Comparison of ENCODE assay signal across 8 mouse cellular contexts in genomic region chr4:105109199-105109989, GRCm38 (mm10). TPM values are rescaled to one million over a fixed set of nuclear protein-coding genes. Genes with fewer than 3 reads are reported as not detected.
DNase-seq lines count a peak whose midpoint lies in the region; ATAC-seq and TF ChIP-seq lines count a peak whose summit lies in the region.

Gene Prkaa2 (minus strand): TSS chr4:105109890.

- peak within 1 kb of the TSS; percentile 80 for H3K9ac ChIP-seq in embryonic facial prominence, embryonic 13.5 days
- peak within 1 kb of the TSS; percentile 69 for H3K9ac ChIP-seq in kidney, embryonic 14.5 days (ENCODE audit: low read depth, low read length)
- H3K9ac ChIP-seq in limb, embryonic 14.5 days (ENCODE audit: low read depth, low read length, severe bottlenecking): peak within 1 kb of the TSS; percentile 74
- peak within 1 kb of the TSS; percentile 89 for H3K9ac ChIP-seq in midbrain, embryonic 14.5 days (replicated peaks; ENCODE audit: low read length)

- DNase-seq in adrenal gland, postnatal 4 days (ENCODE audit: low spot score in 2 of 2): peak; percentile 47 to 62
- DNase-seq in heart, embryonic 10.5 days (ENCODE audit: low spot score): peak; percentile 80
- peak; percentile 21 for DNase-seq in limb, embryonic 14.5 days (ENCODE audit: low spot score)
- DNase-seq in midbrain, embryonic 14.5 days: peak; percentile 88
- peak; percentile 35 to 64 for DNase-seq in spleen, adult 18-20 months

- no peaks in the 10 kb centered on the region for H3K9me3 ChIP-seq in embryonic facial prominence, embryonic 13.5 days
- H3K9me3 ChIP-seq in heart, embryonic 10.5 days: no peaks in the 10 kb centered on the region
- no peaks in the 10 kb centered on the region for H3K9me3 ChIP-seq in kidney, embryonic 14.5 days (ENCODE audit: control insufficient read depth, low read length)
- no peaks in the 10 kb centered on the region for H3K9me3 ChIP-seq in limb, embryonic 14.5 days (ENCODE audit: control insufficient read depth, low read length)
- no peaks in the 10 kb centered on the region for H3K9me3 ChIP-seq in midbrain, embryonic 14.5 days (ENCODE audit: control insufficient read depth, low read length)

- no peak for TF ChIP-seq POLR2A in limb, embryonic 14.5 days (IDR thresholded peaks at IDR 0.05; ENCODE audit: borderline replicate concordance, extremely low read depth, insufficient read depth, insufficient read length)

- H3K4me3 ChIP-seq in embryonic facial prominence, embryonic 13.5 days: peak within 1 kb of the TSS; percentile 65
- peak within 1 kb of the TSS; percentile 82 for H3K4me3 ChIP-seq in heart, embryonic 10.5 days
- peak within 1 kb of the TSS; percentile 76 for H3K4me3 ChIP-seq in kidney, embryonic 14.5 days (ENCODE audit: low read length)
- peak within 1 kb of the TSS; percentile 70 for H3K4me3 ChIP-seq in limb, embryonic 14.5 days (replicated peaks; ENCODE audit: low read length)
- peak within 1 kb of the TSS; percentile 70 for H3K4me3 ChIP-seq in midbrain, embryonic 14.5 days (replicated peaks; ENCODE audit: low read depth, low read length)

- H3K27ac ChIP-seq in embryonic facial prominence, embryonic 13.5 days: no peak within 1 kb of the TSS
- peak within 1 kb of the TSS; percentile 94 for H3K27ac ChIP-seq in heart, embryonic 10.5 days
- H3K27ac ChIP-seq in kidney, embryonic 14.5 days (ENCODE audit: low read depth, low read length): no peak within 1 kb of the TSS
- H3K27ac ChIP-seq in limb, embryonic 14.5 days (replicated peaks; ENCODE audit: low read depth, low read length): no peak within 1 kb of the TSS
- H3K27ac ChIP-seq in midbrain, embryonic 14.5 days (replicated peaks; ENCODE audit: low read depth, low read length): peak within 1 kb of the TSS; percentile 87

- H3K36me3 ChIP-seq in embryonic facial prominence, embryonic 13.5 days: no peaks in the 10 kb centered on the region
- H3K36me3 ChIP-seq in heart, embryonic 10.5 days: no peaks in the 10 kb centered on the region
- H3K36me3 ChIP-seq in kidney, embryonic 14.5 days (ENCODE audit: control insufficient read depth, insufficient read depth, low read length): no peaks in the 10 kb centered on the region
- H3K36me3 ChIP-seq in limb, embryonic 14.5 days (ENCODE audit: control insufficient read depth, insufficient read depth, low read length): no peaks in the 10 kb centered on the region
- H3K36me3 ChIP-seq in midbrain, embryonic 14.5 days (ENCODE audit: control insufficient read depth, insufficient read depth, low read length): no peaks in the 10 kb centered on the region

- ATAC-seq in embryonic facial prominence, embryonic 13.5 days (ENCODE audit: insufficient number of reproducible peaks, insufficient read depth, low FRiP score, low TSS enrichment, low read depth): peak; percentile 58
- ATAC-seq in kidney, embryonic 14.5 days (ENCODE audit: low FRiP score, low TSS enrichment): peak; percentile 91
- ATAC-seq in limb, embryonic 14.5 days (ENCODE audit: low FRiP score, low read depth): peak; percentile 83
- peak; percentile 91 for ATAC-seq in midbrain, embryonic 14.5 days (ENCODE audit: low FRiP score, low TSS enrichment)
- no peak for ATAC-seq in erythroid progenitor cell, adult 5-6 weeks (replicated peaks; ENCODE audit: low FRiP score, poor library complexity, severe bottlenecking)

- WGBS in embryonic facial prominence, embryonic 13.5 days: under 1% methylated on average over 80 of the region's 80 CpGs
- WGBS in heart, embryonic 10.5 days: under 1% methylated on average over 72 of the region's 80 CpGs
- under 1% methylated on average over 79 of the region's 80 CpGs for WGBS in kidney, embryonic 14.5 days
- 1% methylated on average over 64 of the region's 80 CpGs for WGBS in limb, embryonic 14.5 days
- WGBS in midbrain, embryonic 14.5 days: under 1% methylated on average over 80 of the region's 80 CpGs

- H3K4me1 ChIP-seq in embryonic facial prominence, embryonic 13.5 days: peaks cover 14% of the 10 kb centered on the region
- H3K4me1 ChIP-seq in heart, embryonic 10.5 days: peaks cover 13% of the 10 kb centered on the region
- H3K4me1 ChIP-seq in kidney, embryonic 14.5 days (ENCODE audit: control insufficient read depth, insufficient read depth, low read length): peaks cover 5% of the 10 kb centered on the region; the same call in 1 of the 2 replicates
- H3K4me1 ChIP-seq in limb, embryonic 14.5 days (ENCODE audit: control insufficient read depth, insufficient read depth, low read length): peaks cover 4% of the 10 kb centered on the region; the same call in 1 of the 2 replicates
- H3K4me1 ChIP-seq in midbrain, embryonic 14.5 days (ENCODE audit: control insufficient read depth, insufficient read depth, low read length): peaks cover 16% of the 10 kb centered on the region

- H3K4me2 ChIP-seq in embryonic facial prominence, embryonic 13.5 days: peak within 1 kb of the TSS; percentile 92
- peak within 1 kb of the TSS; percentile 97 for H3K4me2 ChIP-seq in kidney, embryonic 14.5 days (replicated peaks; ENCODE audit: low read depth, low read length)
- H3K4me2 ChIP-seq in limb, embryonic 14.5 days (replicated peaks; ENCODE audit: low read depth, low read length, severe bottlenecking): peak within 1 kb of the TSS; percentile 92
- peak within 1 kb of the TSS; percentile 57 for H3K4me2 ChIP-seq in midbrain, embryonic 14.5 days (ENCODE audit: low read length)

- peaks cover 32% of the 10 kb centered on the region for H3K27me3 ChIP-seq in embryonic facial prominence, embryonic 13.5 days
- H3K27me3 ChIP-seq in heart, embryonic 10.5 days (ENCODE audit: insufficient read depth, poor library complexity, severe bottlenecking): no peaks in the 10 kb centered on the region
- peaks cover 14% of the 10 kb centered on the region for H3K27me3 ChIP-seq in kidney, embryonic 14.5 days (ENCODE audit: control insufficient read depth, insufficient read depth, low read length)
- H3K27me3 ChIP-seq in limb, embryonic 14.5 days (ENCODE audit: control insufficient read depth, insufficient read depth, low read length): peaks cover 12% of the 10 kb centered on the region; the same call in 1 of the 2 replicates
- no peaks in the 10 kb centered on the region for H3K27me3 ChIP-seq in midbrain, embryonic 14.5 days (ENCODE audit: control insufficient read depth, insufficient read depth, low read length)

RNA-seq across cellular contexts. Expression of gene Prkaa2, which starts in this region (rescaled TPM):
- total RNA-seq in adrenal gland, postnatal 4 days (2021): 1 to 10 TPM; 5.9 to 7.7 TPM
- polyA plus RNA-seq in embryonic facial prominence, embryonic 13.5 days (2015; fragmentation: Nextera tagmentation; extraction: Ambion mirVana): 1.5 and 1.7 TPM in 2 replicates
- polyA plus RNA-seq in heart, embryonic 10.5 days (2016; fragmentation: Nextera tagmentation; extraction: Ambion mirVana): 21.2 and 40.2 TPM in 2 replicates
- polyA plus RNA-seq in kidney, embryonic 14.5 days (2014; fragmentation: Nextera tagmentation; extraction: Ambion mirVana): 2.8 and 5.5 TPM in 2 replicates
- polyA plus RNA-seq in limb, embryonic 14.5 days (2012; rRNA removed): 1.1 and 1.2 TPM in 2 replicates
- polyA plus RNA-seq in limb, embryonic 14.5 days (2014; fragmentation: Nextera tagmentation; extraction: Ambion mirVana): 1.2 and 1.7 TPM in 2 replicates
- polyA plus RNA-seq in midbrain, embryonic 14.5 days (2014; fragmentation: Nextera tagmentation; extraction: Ambion mirVana): 17.8 and 19.4 TPM in 2 replicates
- not detected in 2 replicates for total RNA-seq in erythroid progenitor cell, adult 5-6 weeks (2015; ENCODE audit: low replicate concordance)
- total RNA-seq in erythroid progenitor cell, adult 5-6 weeks (2017; ENCODE audit: low replicate concordance): not detected in 2 replicates

Comparison
In these comparisons a context has a peak if more than half of its experiments do, and no peak if none do; other contexts are left out.
1. RNA of gene Prkaa2 (total RNA-seq): 5.9 to 7.7 TPM in adrenal gland, postnatal 4 days; not detected in erythroid progenitor cell, adult 5-6 weeks; every median in the first group is over 4 times any median in the second.
2. DNase-seq: peak in every context shown above with its lines; median percentile 88 in midbrain, embryonic 14.5 days; 80 in heart, embryonic 10.5 days; 54 in adrenal gland, postnatal 4 days; 50 in spleen, adult 18-20 months; 21 in limb, embryonic 14.5 days.
3. H3K27ac ChIP-seq: peak in heart, embryonic 10.5 days (single experiment) and midbrain, embryonic 14.5 days (single experiment); none in embryonic facial prominence, embryonic 13.5 days (single experiment), kidney, embryonic 14.5 days (single experiment) and limb, embryonic 14.5 days (single experiment).
4. Peak in every context shown above with its lines, with median percentiles within 50 percentile points of each other: H3K4me2 ChIP-seq, H3K4me3 ChIP-seq and H3K9ac ChIP-seq.